Comparison of ENCODE assay signal across 19 mouse cellular contexts in the genomic region with DNA sequence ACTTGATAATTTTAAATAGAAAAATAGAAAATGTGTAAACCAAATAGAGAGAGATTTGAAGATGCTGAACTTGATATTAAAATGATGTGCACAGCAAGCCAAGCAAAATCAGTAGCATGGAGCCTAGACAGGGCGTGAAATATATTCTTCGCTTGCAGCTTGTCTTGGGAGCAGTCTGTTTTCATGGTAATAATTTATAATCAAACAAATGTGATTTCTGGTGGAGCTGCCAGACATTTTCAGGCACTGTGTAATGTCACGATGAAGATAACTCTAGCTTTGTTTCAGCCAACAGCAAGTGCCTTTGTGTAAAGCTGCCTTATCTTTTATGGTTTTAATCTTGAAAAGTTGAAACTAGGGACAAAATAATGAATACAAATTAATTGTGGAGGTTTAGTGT.
"Had no signal": no experiment of that assay in that cellular context is flagged by ENCODE, and none has a peak within 500 bp of the region (broad histone marks: within the 10 kb centered on the region; RNA-seq: fewer than 3 reads in every experiment).

No protein-coding gene starts in this region.

- H3K27ac ChIP-seq: kidney, postnatal 0 days; left cerebral cortex, adult 2 months; liver, embryonic 13.5 days; midbrain, embryonic 15.5 days; neural tube, embryonic 13.5 days; stomach, embryonic 15.5 days had no signal

- H3K4me1 ChIP-seq: liver, embryonic 13.5 days; stomach, embryonic 15.5 days had no signal

- H3K27me3 ChIP-seq: liver, embryonic 13.5 days; midbrain, embryonic 15.5 days; neural tube, embryonic 13.5 days; stomach, embryonic 15.5 days had no signal

- H3K36me3 ChIP-seq: liver, embryonic 13.5 days; midbrain, embryonic 15.5 days; neural tube, embryonic 13.5 days; stomach, embryonic 15.5 days had no signal

- DNase-seq: kidney, adult 2 months; kidney, postnatal 25 days; layer of hippocampus, postnatal 36 days; liver, embryonic 13.5 days; lung, adult 2 months; lung, postnatal 14 days; lung, postnatal 4 days; retina, postnatal 1 day; right cerebral cortex, postnatal 25 days; spleen, adult 18-20 months; thymus, adult 18-20 months; thymus, postnatal 36 days had no signal

- ATAC-seq: midbrain, embryonic 15.5 days had no signal

- H3K9me3 ChIP-seq: liver, embryonic 13.5 days; midbrain, embryonic 15.5 days; neural tube, embryonic 13.5 days; stomach, embryonic 15.5 days had no signal

- H3K4me2 ChIP-seq: liver, embryonic 13.5 days; midbrain, embryonic 11.5 days; midbrain, embryonic 15.5 days; neural tube, embryonic 13.5 days; stomach, embryonic 15.5 days had no signal

- H3K4me3 ChIP-seq: left cerebral cortex, adult 2 months; liver, embryonic 13.5 days; midbrain, embryonic 15.5 days; myocyte; neural tube, embryonic 13.5 days; stomach, embryonic 15.5 days had no signal

- H3K9ac ChIP-seq: liver, embryonic 13.5 days; midbrain, embryonic 15.5 days; neural tube, embryonic 13.5 days; stomach, embryonic 15.5 days had no signal
